Mouse (Mus musculus): ENCODE results near the gene Slc25a18. TPM values are rescaled to one million over a fixed set of nuclear protein-coding genes. Genes with fewer than 3 reads are reported as not detected.

The Slc25a18 gene
- polyA plus RNA-seq, 2 experiments: 0.08 to 0.09 TPM

DNA sequence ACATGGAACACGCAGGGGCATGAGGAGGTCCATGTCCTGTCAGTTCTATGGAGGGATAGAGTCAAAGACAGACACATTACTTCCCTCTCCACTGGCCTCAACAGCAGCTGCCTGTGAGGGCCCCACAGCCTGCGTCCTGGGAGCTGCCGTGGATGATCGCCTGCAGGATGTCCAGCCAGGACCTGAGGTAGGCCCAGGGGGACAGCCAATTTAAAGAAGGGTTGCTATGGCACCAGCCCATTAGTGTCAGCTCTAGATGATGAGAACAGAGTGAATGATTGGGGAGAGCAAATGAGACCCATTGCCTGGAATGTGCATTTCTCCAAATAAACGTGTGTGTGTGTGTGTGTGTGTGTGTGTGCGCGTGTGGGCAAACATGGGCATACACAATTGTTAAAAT is 11.0 kb downstream of the Slc25a18 start:
- ATAC-seq (ENCODE audit: insufficient read depth): no peak
- DNase-seq (ENCODE audit: low read depth in 3 of 3, low spot score in 3 of 3): no peak
- WGBS (ENCODE audit: insufficient replicate concordance): 64% methylated on average over 7 of the region's 7 CpGs

DNA sequence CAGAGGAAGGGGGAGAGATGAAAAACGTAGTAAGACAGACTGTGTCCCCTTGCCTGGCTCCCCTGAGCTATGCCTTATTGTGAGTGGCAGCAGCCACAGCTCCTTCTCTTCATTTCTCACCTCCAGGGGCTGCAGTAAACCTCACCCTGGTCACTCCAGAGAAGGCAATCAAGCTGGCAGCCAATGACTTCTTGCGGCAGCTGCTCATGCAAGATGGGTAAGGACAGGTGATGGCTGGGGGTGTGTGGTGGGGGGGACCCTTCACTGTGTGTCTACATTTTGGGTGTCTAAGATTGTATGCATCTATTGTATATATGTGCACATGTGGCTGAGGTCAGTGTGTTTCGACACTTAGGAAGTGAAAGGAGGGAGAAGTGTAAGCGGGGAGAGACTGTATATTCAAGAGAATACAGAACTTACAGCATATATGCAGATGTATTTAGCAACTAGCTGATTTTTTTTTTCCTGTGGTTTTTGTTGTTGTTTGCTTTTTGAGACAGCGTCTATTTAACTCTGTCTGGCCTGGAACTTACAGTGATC is 14.8 kb downstream of the Slc25a18 start:
- Histone ChIP-seq H3K4me1 (replicated peaks; ENCODE audit: control insufficient read depth in 2 of 2, insufficient read depth in 2 of 2, low read length in 1 of 2) (peaks cover 8 to 26% of the 10 kb centered on the region in 2 experiments; a peak in 3 of 4 replicates), H3K4me3 (ENCODE audit: insufficient read depth in 1 of 2, low read depth in 2 of 2, low read length in 2 of 2) (no peak overlapping the region), H3K9me3 (ENCODE audit: control insufficient read depth, low read length) (no peaks in the 10 kb centered on the region), H3K4me2 (ENCODE audit: low read depth) (no peak overlapping the region), H3K9ac (replicated peaks) (no peak overlapping the region), H3K27ac (no peak overlapping the region), H3K36me3 (replicated peaks; ENCODE audit: control insufficient read depth, insufficient read depth, low read depth) (peaks cover 16% of the 10 kb centered on the region), H3K27me3 (ENCODE audit: control insufficient read depth, insufficient read depth, low read length) (no peaks in the 10 kb centered on the region)
- TF ChIP-seq EP300 (IDR thresholded peaks at IDR 0.05; ENCODE audit: low read depth): no peak
- TF ChIP-seq CTCF (IDR thresholded peaks at IDR 0.05; ENCODE audit: low read depth): no peak
- 75% methylated on average over 5 of the region's 5 CpGs for WGBS (ENCODE audit: insufficient replicate concordance)
- no peak for DNase-seq (ENCODE audit: low read depth in 3 of 3, low spot score in 3 of 3)
- ATAC-seq (ENCODE audit: insufficient read depth): no peak

More for the DNA sequence above, 11.0 kb downstream of the Slc25a18 start:
- H3K9ac ChIP-seq (replicated peaks): no peak overlapping the region
- H3K36me3 ChIP-seq (replicated peaks; ENCODE audit: control insufficient read depth, insufficient read depth, low read depth): no peaks in the 10 kb centered on the region
- H3K9me3 ChIP-seq (ENCODE audit: control insufficient read depth, low read length): no peaks in the 10 kb centered on the region
- no peak overlapping the region for H3K4me3 ChIP-seq (ENCODE audit: insufficient read depth in 1 of 2, low read depth in 2 of 2, low read length in 2 of 2)
- no peak overlapping the region for H3K4me2 ChIP-seq (ENCODE audit: low read depth)
- no peaks in the 10 kb centered on the region for H3K27me3 ChIP-seq (ENCODE audit: control insufficient read depth, insufficient read depth, low read length)
- peaks cover 2 to 14% of the 10 kb centered on the region in 2 experiments; a peak in 3 of 4 replicates for H3K4me1 ChIP-seq (replicated peaks; ENCODE audit: control insufficient read depth in 2 of 2, insufficient read depth in 2 of 2, low read length in 1 of 2)
- no peak for TF ChIP-seq EP300 (IDR thresholded peaks at IDR 0.05; ENCODE audit: low read depth)
- TF ChIP-seq CTCF (IDR thresholded peaks at IDR 0.05; ENCODE audit: low read depth): no peak
- no peak overlapping the region for H3K27ac ChIP-seq

DNA sequence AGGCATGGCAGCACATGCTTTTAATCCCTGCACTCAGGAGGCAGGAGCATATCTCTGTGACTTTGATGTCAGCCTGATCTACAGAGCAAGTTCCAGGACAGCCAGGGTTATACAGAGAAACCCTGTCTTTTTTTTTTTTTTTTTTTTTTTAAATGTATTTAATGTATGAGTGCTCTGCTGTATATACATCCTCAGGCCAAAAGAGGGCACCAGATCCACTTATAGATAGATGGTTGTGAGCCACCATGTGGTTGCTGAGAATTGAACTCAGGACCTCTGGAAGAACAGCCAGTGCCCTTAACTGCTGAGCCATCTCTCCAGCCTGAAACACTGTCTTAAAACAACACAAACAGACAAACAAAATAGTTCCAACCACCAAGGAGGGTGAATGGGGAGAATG is 15.5 kb downstream of the Slc25a18 start:
- Histone ChIP-seq H3K27ac (no peak overlapping the region), H3K36me3 (replicated peaks; ENCODE audit: control insufficient read depth, insufficient read depth, low read depth) (peaks cover 23% of the 10 kb centered on the region), H3K27me3 (ENCODE audit: control insufficient read depth, insufficient read depth, low read length) (no peaks in the 10 kb centered on the region), H3K9ac (replicated peaks) (no peak overlapping the region), H3K4me1 (replicated peaks; ENCODE audit: control insufficient read depth in 2 of 2, insufficient read depth in 2 of 2, low read length in 1 of 2) (peaks cover 8 to 23% of the 10 kb centered on the region in 2 experiments; a peak in 3 of 4 replicates), H3K9me3 (ENCODE audit: control insufficient read depth, low read length) (no peaks in the 10 kb centered on the region), H3K4me2 (ENCODE audit: low read depth) (no peak overlapping the region), H3K4me3 (ENCODE audit: insufficient read depth in 1 of 2, low read depth in 2 of 2, low read length in 2 of 2) (no peak overlapping the region)
- no peak for ATAC-seq (ENCODE audit: insufficient read depth)
- peak; percentile 35 to 39 (median 36) for DNase-seq (ENCODE audit: low read depth in 3 of 3, low spot score in 3 of 3)
- TF ChIP-seq CTCF (IDR thresholded peaks at IDR 0.05; ENCODE audit: low read depth) (peak; percentile 49), EP300 (IDR thresholded peaks at IDR 0.05; ENCODE audit: low read depth) (no peak)

DNA sequence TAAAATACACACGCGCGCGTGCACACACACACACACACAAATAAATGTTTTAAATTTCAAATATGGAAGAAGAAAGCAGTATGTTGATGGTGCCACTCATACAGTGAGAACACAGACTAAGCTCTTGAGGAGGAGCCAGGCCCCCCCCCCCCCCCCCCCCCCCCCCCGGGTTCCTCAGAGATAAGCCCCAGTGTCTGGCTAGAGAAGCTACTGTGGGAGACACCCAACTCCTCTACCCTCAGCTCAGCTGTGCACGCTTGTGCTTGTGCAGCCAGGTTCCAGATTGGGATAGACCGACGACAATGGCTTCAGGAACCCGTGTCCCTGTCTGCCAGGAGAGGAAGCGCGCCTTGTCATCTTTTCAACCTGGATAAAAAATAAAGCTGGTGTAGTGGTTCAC is 16.8 kb downstream of the Slc25a18 start:
- H3K27ac ChIP-seq: no peak overlapping the region; the same call in 1 of the 2 replicates
- peaks cover 6 to 20% of the 10 kb centered on the region in 2 experiments; a peak in 3 of 4 replicates for H3K4me1 ChIP-seq (replicated peaks; ENCODE audit: control insufficient read depth in 2 of 2, insufficient read depth in 2 of 2, low read length in 1 of 2)
- DNase-seq (ENCODE audit: low read depth in 3 of 3, low spot score in 3 of 3): no peak

DNA sequence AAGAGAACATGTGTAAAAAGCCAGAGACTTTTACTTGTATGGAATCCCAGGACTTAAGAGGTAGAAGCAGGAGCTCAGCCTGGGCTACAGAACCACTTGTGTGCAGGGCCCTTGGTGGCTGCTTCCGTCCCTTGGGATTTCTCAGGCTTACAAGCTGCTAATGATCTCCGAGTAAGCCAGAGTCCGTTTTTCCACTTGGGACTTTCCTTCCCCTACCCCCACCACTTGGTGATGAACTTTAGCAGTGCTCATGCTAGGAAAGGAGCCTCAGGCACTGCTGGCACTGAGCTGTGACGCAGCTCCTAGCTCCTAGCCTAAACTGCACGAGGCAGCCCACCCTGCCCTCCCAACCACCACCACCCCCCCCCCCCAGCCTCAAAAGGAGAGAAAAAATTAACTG is 17.3 kb downstream of the Slc25a18 start:
- H3K9me3 ChIP-seq (ENCODE audit: control insufficient read depth, low read length): no peaks in the 10 kb centered on the region
- 73% methylated on average over 5 of the region's 5 CpGs for WGBS (ENCODE audit: insufficient replicate concordance)
- H3K4me1 ChIP-seq (replicated peaks; ENCODE audit: control insufficient read depth in 2 of 2, insufficient read depth in 2 of 2, low read length in 1 of 2): peaks cover 6 to 18% of the 10 kb centered on the region in 2 experiments; a peak in 3 of 4 replicates
- H3K9ac ChIP-seq (replicated peaks): no peak overlapping the region
- H3K4me3 ChIP-seq (ENCODE audit: insufficient read depth in 1 of 2, low read depth in 2 of 2, low read length in 2 of 2): no peak overlapping the region
- DNase-seq (ENCODE audit: low read depth in 3 of 3, low spot score in 3 of 3): no peak
- peaks cover 42% of the 10 kb centered on the region for H3K36me3 ChIP-seq (replicated peaks; ENCODE audit: control insufficient read depth, insufficient read depth, low read depth)
- ATAC-seq (ENCODE audit: insufficient read depth): no peak
- no peak overlapping the region; the same call in 1 of the 2 replicates for H3K4me2 ChIP-seq (ENCODE audit: low read depth)
- TF ChIP-seq EP300 (IDR thresholded peaks at IDR 0.05; ENCODE audit: low read depth): no peak
- no peak for TF ChIP-seq CTCF (IDR thresholded peaks at IDR 0.05; ENCODE audit: low read depth)
- H3K27ac ChIP-seq: no peak overlapping the region; the same call in 1 of the 2 replicates
- H3K27me3 ChIP-seq (ENCODE audit: control insufficient read depth, insufficient read depth, low read length): no peaks in the 10 kb centered on the region

More for the DNA sequence above, 16.8 kb downstream of the Slc25a18 start:
- H3K4me2 ChIP-seq (ENCODE audit: low read depth): no peak overlapping the region
- peaks cover 36% of the 10 kb centered on the region for H3K36me3 ChIP-seq (replicated peaks; ENCODE audit: control insufficient read depth, insufficient read depth, low read depth)
- 46% methylated on average over 11 of the region's 11 CpGs for WGBS (ENCODE audit: insufficient replicate concordance)
- H3K4me3 ChIP-seq (ENCODE audit: insufficient read depth in 1 of 2, low read depth in 2 of 2, low read length in 2 of 2): no peak overlapping the region
- H3K27me3 ChIP-seq (ENCODE audit: control insufficient read depth, insufficient read depth, low read length): no peaks in the 10 kb centered on the region
- no peak overlapping the region for H3K9ac ChIP-seq (replicated peaks)
- peak; percentile 71 for ATAC-seq (ENCODE audit: insufficient read depth)
- 0 out of 2 replicates have a peak, but pooled peaks have one; percentile 4 for TF ChIP-seq CTCF (IDR thresholded peaks at IDR 0.05; ENCODE audit: low read depth)
- no peak for TF ChIP-seq EP300 (IDR thresholded peaks at IDR 0.05; ENCODE audit: low read depth)
- H3K9me3 ChIP-seq (ENCODE audit: control insufficient read depth, low read length): no peaks in the 10 kb centered on the region
